Mouse (Mus musculus) adrenal gland (tissue): Measurements from ENCODE around the gene Gm21891.
"Not testable (repeated sequence)": the region's sequence is repeated elsewhere in the genome, so short reads cannot be mapped to it uniquely, and the experiment has no call there.

Source experiments
- intact Hi-C: fragments of 180-260 bp; cut with DNase I; formaldehyde crosslinking; loops from one replicate; pipeline ENCODE4 v1.15.1; 2025
- long read RNA-seq, 2 experiments: library from polyadenylated mRNA; unstranded; transcript quantifications; one replicate each; pipeline ENCODE4 v2.0.0; 2020; ENCODE audit warnings: borderline replicate concordance in 1 of 2; ENCODE audit not compliant: insufficient replicate concordance in 1 of 2

Gene Gm21891
- long read RNA-seq, experiment 1: 0 reads
- long read RNA-seq, experiment 2: 0 reads

- intact Hi-C loops: not testable (repeated sequence)
These were observed at the start of gene Gm21891 for GRCm38 (mm10) chrY:13133392-13133791. Gm21891 (minus strand) TSS chrY:13133492.

- intact Hi-C loops: not testable (repeated sequence)
These were observed 28.4 kb upstream of the Gm21891 start, which contains the start of gene Gm21425 for GRCm38 (mm10) chrY:13161668-13162067. Gm21425 (plus strand) TSS chrY:13161968.
